Mouse (Mus musculus) embryonic facial prominence, embryonic 11.5 days (tissue): ENCODE measurements around the gene Stap1. TPM values are rescaled to one million over a fixed set of nuclear protein-coding genes. Genes with fewer than 3 reads are reported as not detected.

ENCODE experiments used
- ATAC-seq: fragments of 200-750 bp; cut with Nextera tagmentation; replicated peaks from 2 replicates; pipeline ENCODE4 v1.8.0; 2017; ENCODE audit warnings: low read depth; ENCODE audit not compliant: insufficient number of reproducible peaks, low FRiP score, low TSS enrichment
- DNase-seq: peaks from one replicate; pipeline ENCODE4 v3.0.0-alpha.2; 2015; ENCODE audit warnings: low spot score
- H3K27ac ChIP-seq: fragments of 300-500 bp; sonication (generic); replicated peaks from 2 replicates; pipeline ENCODE4 v1.5.1; 2014; ENCODE audit warnings: mild to moderate bottlenecking, low read depth, low read length, control low read depth
- H3K27me3 ChIP-seq: fragments of 300-500 bp; sonication (generic); 2 replicates; pipeline ENCODE4 v1.6.1; 2014; ENCODE audit warnings: mild to moderate bottlenecking, low read length, moderate library complexity, mixed read lengths; ENCODE audit not compliant: control insufficient read depth, insufficient read depth
- H3K36me3 ChIP-seq: fragments of 300-500 bp; sonication (generic); replicated peaks from 2 replicates; pipeline ENCODE4 v1.6.1; 2014; ENCODE audit warnings: low read depth, mild to moderate bottlenecking, low read length, moderate library complexity, mixed read lengths; ENCODE audit not compliant: control insufficient read depth, insufficient read depth
- H3K4me1 ChIP-seq: fragments of 300-500 bp; sonication (generic); 2 replicates; pipeline ENCODE4 v1.6.1; 2014; ENCODE audit warnings: low read length, mixed read lengths; ENCODE audit not compliant: control insufficient read depth, insufficient read depth
- H3K4me2 ChIP-seq: fragments of 300-500 bp; sonication (generic); 2 replicates; pipeline ENCODE4 v1.6.1; 2014; ENCODE audit warnings: low read depth, mild to moderate bottlenecking, control low read depth, low read length, moderate library complexity
- H3K4me3 ChIP-seq: fragments of 300-500 bp; sonication (generic); 2 replicates; pipeline ENCODE4 v1.5.1; 2014; ENCODE audit warnings: low read depth, low read length, control low read depth
- H3K9ac ChIP-seq: fragments of 300-500 bp; sonication (generic); replicated peaks from 2 replicates; pipeline ENCODE4 v1.6.1; 2014; ENCODE audit warnings: mild to moderate bottlenecking, control low read depth, low read length
- H3K9me3 ChIP-seq: fragments of 300-500 bp; sonication (generic); replicated peaks from 2 replicates; pipeline ENCODE4 v1.6.1; 2016; ENCODE audit warnings: mild to moderate bottlenecking, low read length, inconsistent platforms, mixed read lengths; ENCODE audit not compliant: control insufficient read depth
- WGBS: fragments of 180-500 bp; shearing (Covaris S2); extraction: QIAGEN DNeasy Blood & Tissue Kit; methylation state at CpG from one replicate; pipeline ENCODE4 v1.1.7; 2014; 5-methylcytosine and 5-hydroxymethylcytosine counted together
- polyA plus RNA-seq: library from polyadenylated mRNA; unstranded; fragments of >200 nt; fragmentation: Nextera tagmentation; extraction: Ambion mirVana; gene quantifications from 2 replicates; pipeline ENCODE4 v1.2.1, GENCODE M21; 2014

The Stap1 gene
- 0.17 TPM in 1 of 2 replicates, not detected in the other for polyA plus RNA-seq

DNA sequence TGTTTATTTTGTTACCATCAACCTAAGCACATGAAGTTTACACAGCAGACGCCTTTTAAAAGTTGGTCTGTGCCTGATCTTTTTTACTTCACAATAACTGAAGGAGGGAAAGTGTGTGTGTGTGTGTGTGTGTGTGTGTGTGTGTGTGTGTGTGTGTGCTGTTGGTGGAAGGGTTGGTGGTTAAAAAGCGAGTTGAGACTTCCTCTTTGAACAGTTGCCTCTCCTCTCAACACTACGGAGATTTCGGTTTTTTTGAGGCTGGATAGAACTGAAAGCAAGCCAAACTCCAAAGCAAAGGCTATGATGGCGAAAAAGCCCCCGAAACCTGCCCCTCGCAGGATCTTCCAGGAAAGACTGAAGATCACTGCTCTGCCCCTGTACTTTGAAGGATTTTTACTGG, at the start of gene Stap1:
Stap1 (plus strand) TSS at position 209 of the 400 bp plus-strand sequence.
- Histone ChIP-seq H3K27ac (no peak within 1 kb of the TSS), H3K4me1 (no peaks in the 10 kb centered on the region)

DNA sequence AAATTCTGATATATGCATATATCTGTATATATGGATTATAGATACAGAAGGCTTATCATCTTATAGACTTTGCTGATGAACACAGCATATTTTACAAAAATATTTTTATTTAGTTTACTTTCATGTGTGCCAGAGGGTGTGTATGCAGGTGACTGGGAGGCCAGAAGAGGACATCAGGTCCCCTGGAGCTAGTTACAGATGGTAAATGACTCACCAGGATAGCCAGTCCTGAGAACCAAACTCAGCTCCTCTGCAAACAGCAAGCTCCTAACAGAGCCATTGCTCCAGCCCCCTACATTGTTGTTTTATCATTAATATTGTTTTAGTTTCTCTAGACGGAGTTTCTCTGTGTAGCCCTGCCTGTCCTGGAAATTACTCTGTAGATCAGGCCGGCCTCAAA, 41.7 kb upstream of the Stap1 start:
- H3K27ac ChIP-seq, result no peak overlapping the region
- WGBS, result 74% methylated on average over 2 of the region's 2 CpGs
- H3K9ac ChIP-seq, result no peak overlapping the region
- DNase-seq, result no peak
- H3K4me1 ChIP-seq, result no peaks in the 10 kb centered on the region
- H3K9me3 ChIP-seq, result no peaks in the 10 kb centered on the region
- H3K27me3 ChIP-seq, result no peaks in the 10 kb centered on the region
- no peak for ATAC-seq
- no peak overlapping the region for H3K4me3 ChIP-seq
- H3K4me2 ChIP-seq, result no peak overlapping the region
- no peaks in the 10 kb centered on the region; the same call in 1 of the 2 replicates for H3K36me3 ChIP-seq

More for the DNA sequence above, at the start of gene Stap1:
- Histone ChIP-seq H3K36me3 (no peaks in the 10 kb centered on the region), H3K9ac (no peak within 1 kb of the TSS), H3K9me3 (no peaks in the 10 kb centered on the region), H3K27me3 (no peaks in the 10 kb centered on the region), H3K4me3 (no peak within 1 kb of the TSS), H3K4me2 (no peak within 1 kb of the TSS)
- no peak for DNase-seq
- 84% methylated on average over 7 of the region's 7 CpGs for WGBS
- ATAC-seq, result no peak

DNA sequence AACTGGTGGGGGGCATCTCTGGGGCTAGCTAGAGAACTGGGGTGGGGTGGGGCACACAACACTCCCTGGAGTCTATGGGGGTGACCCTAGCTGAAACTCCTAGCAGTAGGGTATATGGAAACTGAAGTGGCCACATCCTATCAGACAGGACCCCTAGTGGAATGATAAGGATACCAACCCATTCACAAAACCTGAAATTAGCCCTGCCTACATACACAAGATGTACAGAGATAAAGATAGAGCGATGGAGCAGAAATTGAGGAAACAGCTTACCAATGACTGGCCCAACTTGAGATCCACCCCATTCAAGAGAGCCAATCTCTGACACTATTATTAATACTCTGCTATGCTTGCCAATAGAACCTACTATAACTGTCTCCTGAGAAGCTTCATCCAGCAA, 8.0 kb upstream of the Stap1 start:
- Histone ChIP-seq H3K36me3 (no peaks in the 10 kb centered on the region), H3K9ac (no peak overlapping the region), H3K27me3 (no peaks in the 10 kb centered on the region), H3K4me1 (no peaks in the 10 kb centered on the region), H3K4me2 (no peak overlapping the region), H3K9me3 (no peaks in the 10 kb centered on the region), H3K27ac (no peak overlapping the region), H3K4me3 (no peak overlapping the region)
- no peak for DNase-seq
- 97% methylated on average over 1 of the region's 1 CpGs for WGBS
- ATAC-seq, result no peak

DNA sequence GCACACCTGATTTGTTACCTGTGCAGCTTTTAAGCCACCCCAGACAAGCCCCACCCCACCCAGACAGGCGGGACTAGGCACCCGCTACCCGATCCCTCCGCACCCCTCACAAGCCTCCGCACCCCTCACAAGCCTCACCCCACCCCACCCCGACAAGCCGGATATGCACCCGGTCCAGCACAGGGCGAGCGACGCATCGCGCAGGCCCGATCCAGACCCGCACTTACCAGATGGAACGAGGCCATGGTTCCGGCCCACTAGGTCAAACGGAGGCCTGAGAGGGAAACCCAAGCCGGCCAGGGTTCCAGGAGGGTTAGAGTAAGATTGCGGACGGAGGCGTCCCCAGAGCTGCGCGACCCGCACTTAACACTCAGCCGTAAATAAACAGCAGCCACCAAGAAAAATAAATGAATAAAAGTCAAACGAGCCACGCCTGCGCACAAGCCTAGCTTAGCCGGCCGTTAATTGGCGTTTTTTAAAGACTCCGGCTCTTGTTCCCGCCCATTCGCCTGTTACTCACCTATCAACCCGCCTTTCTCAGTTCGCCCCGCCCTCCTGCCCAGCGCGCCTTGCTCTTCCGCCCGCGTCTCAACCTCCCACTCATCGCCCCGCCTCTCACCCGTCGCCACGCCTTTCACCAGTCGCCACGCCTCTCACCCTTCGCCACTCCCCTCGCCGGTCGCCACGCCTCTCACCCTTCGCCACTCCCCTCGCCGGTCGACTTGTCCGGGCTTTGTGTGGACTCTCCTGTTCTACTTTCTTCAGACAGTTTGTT, 6.3 kb upstream of the Stap1 start, which contains the start of gene Cenpc1:
Cenpc1 (minus strand) TSS at position 483 of the 775 bp plus-strand sequence.
- peak within 1 kb of the TSS; percentile 88 for H3K27ac ChIP-seq
- peak within 1 kb of the TSS; percentile 78 for H3K9ac ChIP-seq
- DNase-seq (peak; percentile 97), ATAC-seq (peak; percentile 94)
- no peaks in the 10 kb centered on the region for H3K36me3 ChIP-seq
- H3K4me2 ChIP-seq, result peak within 1 kb of the TSS; percentile 40
- H3K9me3 ChIP-seq, result no peaks in the 10 kb centered on the region
- H3K4me1 ChIP-seq, result no peaks in the 10 kb centered on the region
- H3K4me3 ChIP-seq, result peak within 1 kb of the TSS; percentile 73
- under 1% methylated on average over 60 of the region's 60 CpGs for WGBS
- H3K27me3 ChIP-seq, result no peaks in the 10 kb centered on the region

DNA sequence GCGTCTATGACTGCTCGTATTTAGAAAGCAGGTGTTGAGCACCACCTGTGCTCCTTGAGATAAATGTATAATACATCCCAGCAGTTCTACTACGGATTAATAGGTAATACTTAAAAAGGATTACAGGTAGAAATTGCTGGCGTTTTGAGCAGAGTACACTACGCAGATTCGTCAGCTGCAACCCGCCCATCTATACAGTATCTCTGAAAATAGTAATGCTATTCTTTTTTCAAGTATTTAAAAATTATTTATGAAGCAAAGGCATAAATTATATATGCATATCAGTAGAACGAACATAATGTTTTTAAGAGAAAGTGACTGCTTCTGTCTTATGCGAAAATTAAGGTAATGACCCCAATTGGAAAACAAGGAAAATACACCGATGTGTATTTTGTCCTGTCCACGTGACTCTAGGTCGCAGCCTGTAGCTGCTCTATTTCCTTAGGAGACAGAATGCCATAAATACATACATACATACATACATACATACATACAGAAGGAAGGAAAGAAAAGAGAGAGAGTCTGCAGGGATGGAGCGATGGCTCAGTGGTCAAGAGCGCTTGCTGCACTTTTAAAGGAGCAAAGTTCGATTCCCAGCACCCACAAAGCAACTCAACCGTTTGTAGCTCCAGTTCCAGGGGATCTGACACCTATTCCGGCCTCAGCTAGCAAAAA, 5.5 kb upstream of the Stap1 start:
- peak; percentile 31 for ATAC-seq
- peak overlapping the region; percentile 40 for H3K4me2 ChIP-seq
- no peaks in the 10 kb centered on the region for H3K36me3 ChIP-seq
- no peak overlapping the region; the same call in 1 of the 2 replicates for H3K27ac ChIP-seq
- under 1% methylated on average over 17 of the region's 17 CpGs for WGBS
- H3K4me3 ChIP-seq, result peak overlapping the region; percentile 73
- H3K4me1 ChIP-seq, result no peaks in the 10 kb centered on the region
- H3K9ac ChIP-seq, result peak overlapping the region; percentile 37
- H3K27me3 ChIP-seq, result no peaks in the 10 kb centered on the region
- DNase-seq, result peak; percentile 53
- no peaks in the 10 kb centered on the region for H3K9me3 ChIP-seq

DNA sequence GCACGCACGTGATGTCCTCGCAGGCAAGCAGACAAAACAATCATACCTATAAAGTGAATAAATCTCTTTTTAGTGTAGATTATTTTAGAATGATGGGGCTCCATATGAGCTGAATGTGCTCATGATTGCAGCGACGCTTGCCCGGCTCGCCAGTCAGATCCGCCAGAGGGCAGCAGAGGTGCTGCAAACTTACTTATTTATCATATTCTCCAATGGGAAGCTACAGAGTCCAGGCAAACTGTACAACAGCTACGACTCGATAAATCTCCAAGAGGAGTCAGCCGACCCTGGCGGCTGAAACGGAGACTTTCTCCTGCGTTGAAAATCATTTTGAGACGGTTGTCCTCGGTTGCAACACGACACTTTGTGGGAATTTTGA, 5.0 kb upstream of the Stap1 start:
- H3K27ac ChIP-seq, result no peak overlapping the region

DNA sequence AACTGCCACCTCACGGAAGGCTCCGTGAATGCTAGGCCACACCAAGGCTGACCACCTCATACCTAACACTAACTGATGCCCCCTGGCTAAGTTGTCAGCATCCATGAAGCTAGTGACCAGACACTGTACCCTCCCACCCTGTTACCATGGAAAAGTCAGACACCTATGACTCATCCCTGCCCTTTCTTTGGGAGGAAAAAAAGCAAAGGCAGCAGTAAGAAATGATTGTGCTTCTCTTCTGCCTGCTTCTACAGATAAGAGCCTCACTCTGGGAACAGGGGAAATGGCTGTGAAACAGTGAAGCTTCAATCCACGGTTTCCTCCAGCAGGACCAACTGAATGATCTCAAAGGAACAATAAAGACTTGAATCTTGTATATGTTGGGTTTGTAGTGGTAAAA, 3.1 kb upstream of the Stap1 start:
- Histone ChIP-seq H3K36me3 (no peaks in the 10 kb centered on the region), H3K9me3 (no peaks in the 10 kb centered on the region), H3K27ac (no peak overlapping the region), H3K4me1 (no peaks in the 10 kb centered on the region), H3K4me2 (no peak overlapping the region), H3K4me3 (no peak overlapping the region), H3K9ac (no peak overlapping the region), H3K27me3 (no peaks in the 10 kb centered on the region)
- WGBS, result 77% methylated on average over 3 of the region's 3 CpGs
- DNase-seq, result no peak
- ATAC-seq, result no peak

More for the DNA sequence above, 5.0 kb upstream of the Stap1 start:
- Histone ChIP-seq H3K27me3 (no peaks in the 10 kb centered on the region), H3K4me2 (peak overlapping the region; percentile 40), H3K36me3 (no peaks in the 10 kb centered on the region), H3K9me3 (no peaks in the 10 kb centered on the region), H3K4me3 (peak overlapping the region; percentile 29), H3K4me1 (no peaks in the 10 kb centered on the region), H3K9ac (peak overlapping the region; percentile 37)
- DNase-seq (peak; percentile 91), ATAC-seq (0 out of 2 replicates have a peak, but pooled peaks have one; percentile 18)
- 2% methylated on average over 17 of the region's 17 CpGs for WGBS

DNA sequence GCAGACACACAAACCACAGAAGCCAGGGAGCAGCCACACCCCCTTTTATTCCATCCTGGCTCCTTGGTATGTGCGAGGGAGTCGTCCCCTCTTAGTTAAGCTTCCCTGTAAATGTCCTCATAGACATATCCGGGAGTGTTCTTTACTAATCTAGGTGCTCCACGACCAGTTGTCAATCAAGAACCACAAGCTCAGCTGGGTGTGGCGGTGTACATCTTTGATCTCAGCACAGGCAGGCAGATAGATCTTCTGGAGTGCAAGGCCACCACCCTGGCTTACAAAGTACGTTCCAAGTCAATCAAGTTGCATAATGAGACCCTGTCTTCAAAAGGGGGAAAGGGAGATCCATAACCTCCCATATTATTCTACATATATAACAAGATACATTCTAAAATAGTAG, 2.4 kb upstream of the Stap1 start:
- no peaks in the 10 kb centered on the region for H3K27me3 ChIP-seq
- H3K9me3 ChIP-seq, result no peaks in the 10 kb centered on the region
- 71% methylated on average over 6 of the region's 6 CpGs for WGBS
- H3K27ac ChIP-seq, result no peak overlapping the region
- no peak for ATAC-seq
- H3K9ac ChIP-seq, result no peak overlapping the region
- no peak overlapping the region for H3K4me2 ChIP-seq
- DNase-seq, result no peak
- H3K4me3 ChIP-seq, result no peak overlapping the region
- no peaks in the 10 kb centered on the region for H3K4me1 ChIP-seq
- no peaks in the 10 kb centered on the region for H3K36me3 ChIP-seq
